Mouse (Mus musculus) stomach, postnatal 0 days (tissue): ENCODE results near the gene Fpr3. TPM values are rescaled to one million over a fixed set of nuclear protein-coding genes. Genes with fewer than 3 reads are reported as not detected.
"Not testable (repeated sequence)": the region's sequence is repeated elsewhere in the genome, so short reads cannot be mapped to it uniquely, and the experiment has no call there.

ENCODE experiments used
- ATAC-seq: fragments of 200-750 bp; cut with Nextera tagmentation; 2 replicates; pipeline ENCODE4 v1.8.0; 2017; ENCODE audit not compliant: low FRiP score, low TSS enrichment
- DNase-seq: peaks from one replicate; pipeline ENCODE4 v3.0.0-alpha.2; 2016; ENCODE audit warnings: low spot score
- H3K27ac ChIP-seq: fragments of 300-500 bp; sonication (generic); replicated peaks from 2 replicates; pipeline ENCODE4 v1.5.1; 2014; ENCODE audit warnings: mild to moderate bottlenecking, control low read depth
- H3K27me3 ChIP-seq: fragments of 300-500 bp; sonication (generic); 2 replicates; pipeline ENCODE4 v1.6.1; 2014; ENCODE audit warnings: low read length; ENCODE audit not compliant: control insufficient read depth, insufficient read depth
- H3K36me3 ChIP-seq: fragments of 300-500 bp; sonication (generic); 2 replicates; pipeline ENCODE4 v1.6.1; 2014; ENCODE audit warnings: low read length, mixed read lengths; ENCODE audit not compliant: control insufficient read depth, insufficient read depth
- H3K4me1 ChIP-seq: fragments of 300-500 bp; sonication (generic); replicated peaks from 2 replicates; pipeline ENCODE4 v1.6.1; 2014; ENCODE audit warnings: antibody characterized with exemption; ENCODE audit not compliant: control insufficient read depth, insufficient read depth
- H3K4me2 ChIP-seq: fragments of 300-500 bp; sonication (generic); replicated peaks from 2 replicates; pipeline ENCODE4 v1.6.1; 2014; ENCODE audit warnings: low read depth, mild to moderate bottlenecking, control low read depth, moderate library complexity
- H3K4me3 ChIP-seq: fragments of 300-500 bp; sonication (generic); 2 replicates; pipeline ENCODE4 v1.5.1; 2014; ENCODE audit warnings: low read depth, low read length, control low read depth
- H3K9ac ChIP-seq: fragments of 300-500 bp; sonication (generic); 2 replicates; pipeline ENCODE4 v1.6.1; 2014; ENCODE audit warnings: mild to moderate bottlenecking, low read length, control low read depth, mixed read lengths
- H3K9me3 ChIP-seq: fragments of 300-500 bp; sonication (generic); 2 replicates; pipeline ENCODE4 v1.6.1; 2016; ENCODE audit warnings: low read length; ENCODE audit not compliant: control insufficient read depth
- CTCF ChIP-seq: IDR thresholded peaks from 2 replicates; pipeline ENCODE4 v1.5.1; 2016; ENCODE audit warnings: antibody characterized with exemption, low read depth, mild to moderate bottlenecking, moderate library complexity
- EP300 ChIP-seq: optimal IDR thresholded peaks from 2 replicates; pipeline ENCODE3; 2016; ENCODE audit warnings: antibody characterized with exemption
- WGBS: fragments of 180-500 bp; shearing (Covaris S2); extraction: QIAGEN DNeasy Blood & Tissue Kit; methylation state at CpG from one replicate; pipeline ENCODE4 v1.1.7; 2014; 5-methylcytosine and 5-hydroxymethylcytosine counted together
- polyA plus RNA-seq: library from polyadenylated mRNA; unstranded; fragments of >200 nt; fragmentation: Nextera tagmentation; extraction: Ambion mirVana; gene quantifications from 2 replicates; pipeline ENCODE4 v1.2.1, GENCODE M21; 2015

Gene Fpr3
- polyA plus RNA-seq, 1 experiment from 2014 or later, result not detected

GRCm38 (mm10) chr17:17973443-17973842 lies 85.8 kb downstream of the Fpr3 start:
- TF ChIP-seq CTCF (peak; percentile 47), EP300 (no peak)
- Histone ChIP-seq H3K9ac (no peak overlapping the region), H3K4me2 (no peak overlapping the region), H3K4me3 (no peak overlapping the region), H3K36me3 (no peaks in the 10 kb centered on the region), H3K9me3 (no peaks in the 10 kb centered on the region), H3K27me3 (no peaks in the 10 kb centered on the region), H3K4me1 (no peaks in the 10 kb centered on the region), H3K27ac (no peak overlapping the region)
- no peak for ATAC-seq
- DNase-seq, result no peak
- 22% methylated on average over 1 of the region's 1 CpGs for WGBS

DNA sequence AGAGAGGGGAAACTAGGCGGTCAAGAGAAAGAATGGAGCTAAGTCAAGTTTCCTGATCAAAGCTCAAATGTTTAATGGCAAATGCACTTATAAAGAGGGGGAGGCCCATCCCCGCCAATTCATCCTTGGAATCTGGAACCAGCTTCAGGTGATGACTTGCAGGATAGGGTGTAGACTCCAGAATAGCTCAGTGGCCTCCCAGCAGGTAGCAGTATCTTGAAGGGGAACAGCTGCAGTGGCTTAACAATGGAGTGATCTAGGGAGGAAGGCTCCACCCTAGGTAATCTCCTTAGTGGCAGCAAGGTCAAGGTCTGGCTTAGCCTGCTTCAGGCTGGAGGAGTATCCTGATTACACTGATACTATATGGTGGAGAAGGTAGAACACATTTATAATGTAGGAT lies 93.6 kb downstream of the Fpr3 start:
- H3K9ac ChIP-seq, H3K4me1 ChIP-seq, H3K4me2 ChIP-seq, H3K36me3 ChIP-seq, H3K9me3 ChIP-seq, DNase-seq, H3K27me3 ChIP-seq, ATAC-seq, H3K4me3 ChIP-seq, H3K27ac ChIP-seq: not testable (repeated sequence)
- WGBS, result 80% methylated on average over 2 of the region's 2 CpGs

- Histone ChIP-seq H3K27me3 (no peaks in the 10 kb centered on the region), H3K36me3 (no peaks in the 10 kb centered on the region), H3K27ac (no peak overlapping the region), H3K9ac (no peak overlapping the region), H3K4me1 (no peaks in the 10 kb centered on the region), H3K4me2 (no peak overlapping the region), H3K9me3 (no peaks in the 10 kb centered on the region), H3K4me3 (no peak overlapping the region)
- TF ChIP-seq CTCF (no peak), EP300 (no peak)
- 91% methylated on average over 1 of the region's 1 CpGs for WGBS
- DNase-seq, result no peak
- ATAC-seq, result no peak
These were observed 117.1 kb downstream of the Fpr3 start for GRCm38 (mm10) chr17:18004752-18005151.

Other genes with a start within 250 kb of the Fpr3 start
- not detected in 2 replicates for gene Vmn2r90, start 184.1 kb upstream of the Fpr3 start, polyA plus RNA-seq
- gene Spaca6, start 60.7 kb upstream of the Fpr3 start, polyA plus RNA-seq, result 7.9 and 8.2 TPM in 2 replicates
- gene Has1, start 32.6 kb upstream of the Fpr3 start, polyA plus RNA-seq, result 0.78 and 0.98 TPM in 2 replicates
- gene Fpr1, start 3.9 kb upstream of the Fpr3 start, polyA plus RNA-seq, result 0.36 and 0.59 TPM in 2 replicates
- 0.19 and 0.27 TPM in 2 replicates for gene Fpr2, start within 50 bp of the Fpr3 start, polyA plus RNA-seq
- not detected in 2 replicates for gene Fpr-rs4, start 133.9 kb downstream of the Fpr3 start, polyA plus RNA-seq
- 0.01 TPM in 1 of 2 replicates, not detected in the other for gene Vmn2r124, start 161.6 kb downstream of the Fpr3 start, polyA plus RNA-seq
- not detected in 2 replicates for gene Vmn2r91, start 197.2 kb downstream of the Fpr3 start, polyA plus RNA-seq